ENCODE assay signal across 12 mouse cellular contexts in genomic region chr19:27566929-27567328, GRCm38 (mm10).
"Had no signal": no experiment of that assay in that cellular context is flagged by ENCODE, and none has a peak within 500 bp of the region (broad histone marks: within the 10 kb centered on the region; RNA-seq: fewer than 3 reads in every experiment).

No protein-coding gene starts in this region.

- H3K36me3 ChIP-seq: kidney, embryonic 15.5 days; limb, embryonic 13.5 days; midbrain, embryonic 12.5 days; neural tube, embryonic 12.5 days had no signal

- H3K27ac ChIP-seq: kidney, embryonic 15.5 days; limb, embryonic 13.5 days; liver, embryonic 14.5 days; midbrain, embryonic 12.5 days; neural tube, embryonic 12.5 days had no signal

- H3K4me1 ChIP-seq: kidney, embryonic 15.5 days; limb, embryonic 13.5 days; neural tube, embryonic 12.5 days had no signal

- H3K9ac ChIP-seq: kidney, embryonic 15.5 days; limb, embryonic 13.5 days; liver, embryonic 14.5 days; midbrain, embryonic 12.5 days; neural tube, embryonic 12.5 days had no signal

- H3K9me3 ChIP-seq: kidney, embryonic 15.5 days; limb, embryonic 13.5 days; midbrain, embryonic 12.5 days; neural tube, embryonic 12.5 days had no signal

- H3K4me3 ChIP-seq: kidney, embryonic 15.5 days; limb, embryonic 13.5 days; midbrain, embryonic 12.5 days; myocyte; neural tube, embryonic 12.5 days had no signal

- DNase-seq: kidney, adult 2 months; kidney, postnatal 14 days; lung, adult 18-20 months; spleen, adult 18-20 months; thymus, adult 18-20 months; thymus, postnatal 14 days had no signal

- H3K27me3 ChIP-seq: kidney, embryonic 15.5 days; limb, embryonic 13.5 days; midbrain, embryonic 12.5 days; neural tube, embryonic 12.5 days had no signal

- H3K4me2 ChIP-seq: kidney, embryonic 15.5 days; limb, embryonic 13.5 days; midbrain, embryonic 12.5 days; neural tube, embryonic 12.5 days had no signal
